ENCODE assay signal across 8 mouse cellular contexts in the genomic region with DNA sequence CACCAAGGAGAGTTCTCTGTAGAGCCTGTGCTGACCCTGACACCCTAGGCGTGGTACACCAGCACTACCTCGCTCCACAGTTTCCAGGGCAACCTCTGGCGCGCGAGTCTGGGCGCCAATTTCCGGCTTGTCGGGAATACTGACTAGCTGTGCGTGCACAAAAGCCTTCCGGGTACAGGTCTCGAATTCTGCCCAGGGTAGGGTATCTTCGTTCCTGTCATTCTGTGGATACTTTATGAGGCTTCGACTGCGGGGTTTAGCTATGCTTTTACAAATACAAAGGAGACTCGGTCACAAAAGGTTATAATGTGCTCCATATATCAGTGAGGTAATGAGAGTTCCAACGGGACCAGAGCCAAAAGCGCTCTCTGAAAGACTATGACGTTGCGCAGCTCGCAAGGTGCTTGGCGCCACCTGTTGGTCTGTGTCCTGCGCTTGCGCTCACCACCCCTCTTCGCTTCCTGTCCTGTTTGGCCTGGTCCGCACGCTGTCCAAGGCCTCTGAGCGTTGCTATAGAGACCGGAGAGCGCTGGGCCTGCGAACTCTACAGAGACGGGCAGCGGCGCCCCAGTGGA. TPM values are rescaled to one million over a fixed set of nuclear protein-coding genes. Genes with fewer than 3 reads are reported as not detected.
A peak's percentile ranks its signal among the peaks of the same experiment; 100 is the strongest.
DNase-seq lines count a peak whose midpoint lies in the region; ATAC-seq lines count a peak whose summit lies in the region.

A gene (minus strand): TSS at position 153 of the 575 bp plus-strand sequence.
A gene (plus strand): TSS at position 265 of the 575 bp plus-strand sequence.

- H3K4me2 ChIP-seq in heart, embryonic 14.5 days (ENCODE audit: low read length) = peak within 1 kb of the TSS; percentile 88
- H3K4me2 ChIP-seq in liver, embryonic 13.5 days = peak within 1 kb of the TSS; percentile 90
- H3K4me2 ChIP-seq in stomach, embryonic 16.5 days (ENCODE audit: low read depth, low read length) = peak within 1 kb of the TSS; percentile 88

- peak; percentile 91 for DNase-seq in CD4-positive, CD25-positive, alpha-beta regulatory T cell, adult 2 months (ENCODE audit: low read depth, low spot score)
- peak; percentile 45 for DNase-seq in fat pad, adult 2 months (ENCODE audit: extremely low read depth, low read depth, low spot score)
- DNase-seq in kidney, postnatal 14 days = peak; percentile 97
- peak; percentile 87 for DNase-seq in liver, embryonic 13.5 days
- DNase-seq in neural tube, embryonic 10.5 days (ENCODE audit: extremely low spot score, low spot score) = peak; percentile 91

- H3K4me3 ChIP-seq in brown adipose tissue, adult 24 weeks (ENCODE audit: insufficient read depth, low read depth, low read length) = peak within 1 kb of the TSS; percentile 64
- peak within 1 kb of the TSS; percentile 66 to 69 for H3K4me3 ChIP-seq in heart, embryonic 14.5 days (ENCODE audit: control insufficient read depth in 1 of 2, insufficient read depth in 1 of 2, low read depth in 1 of 2, low read length in 2 of 2)
- peak within 1 kb of the TSS; percentile 76 for H3K4me3 ChIP-seq in liver, embryonic 13.5 days (replicated peaks)
- peak within 1 kb of the TSS; percentile 74 for H3K4me3 ChIP-seq in stomach, embryonic 16.5 days (replicated peaks; ENCODE audit: low read length)

- peak within 1 kb of the TSS; percentile 59 for H3K27ac ChIP-seq in brown adipose tissue, adult 24 weeks (replicated peaks; ENCODE audit: low read depth, low read length)
- peak within 1 kb of the TSS; percentile 75 to 81 for H3K27ac ChIP-seq in heart, embryonic 14.5 days (replicated peaks in 1 of 2; ENCODE audit: control insufficient read depth in 1 of 2, insufficient read depth in 1 of 2, low read depth in 2 of 2, low read length in 2 of 2)
- peak within 1 kb of the TSS; percentile 67 for H3K27ac ChIP-seq in liver, embryonic 13.5 days
- peak within 1 kb of the TSS; percentile 74 for H3K27ac ChIP-seq in stomach, embryonic 16.5 days (ENCODE audit: low read length)

- ATAC-seq in heart, embryonic 14.5 days (ENCODE audit: insufficient number of reproducible peaks, insufficient read depth, low FRiP score, low read depth) = peak; percentile 93
- peak; percentile 97 for ATAC-seq in liver, embryonic 13.5 days (ENCODE audit: low read depth)
- ATAC-seq in stomach, embryonic 16.5 days (ENCODE audit: insufficient read depth, low FRiP score) = peak; percentile 98

- no peaks in the 10 kb centered on the region for H3K27me3 ChIP-seq in heart, embryonic 14.5 days (ENCODE audit: control insufficient read depth, insufficient read depth, low read length)
- no peaks in the 10 kb centered on the region for H3K27me3 ChIP-seq in liver, embryonic 13.5 days
- H3K27me3 ChIP-seq in stomach, embryonic 16.5 days (ENCODE audit: control insufficient read depth, insufficient read depth, low read length) = no peaks in the 10 kb centered on the region

- under 1% methylated on average over 33 of the region's 33 CpGs for WGBS in heart, embryonic 14.5 days
- under 1% methylated on average over 33 of the region's 33 CpGs for WGBS in liver, embryonic 13.5 days (ENCODE audit: insufficient replicate concordance)
- WGBS in stomach, embryonic 16.5 days = under 1% methylated on average over 33 of the region's 33 CpGs

- no peaks in the 10 kb centered on the region for H3K4me1 ChIP-seq in brown adipose tissue, adult 24 weeks (ENCODE audit: control insufficient read depth, insufficient read depth, insufficient read length, low read length)
- peaks cover 0 to 5% of the 10 kb centered on the region in 2 experiments; a peak in 2 of 4 replicates for H3K4me1 ChIP-seq in heart, embryonic 14.5 days (ENCODE audit: control insufficient read depth in 2 of 2, insufficient read depth in 2 of 2, low read length in 2 of 2)
- peaks cover 17% of the 10 kb centered on the region for H3K4me1 ChIP-seq in liver, embryonic 13.5 days (replicated peaks)
- H3K4me1 ChIP-seq in stomach, embryonic 16.5 days (ENCODE audit: control insufficient read depth, insufficient read depth, low read length) = peaks cover 6% of the 10 kb centered on the region; the same call in 1 of the 2 replicates

- peaks cover 46% of the 10 kb centered on the region for H3K36me3 ChIP-seq in heart, embryonic 14.5 days (ENCODE audit: control insufficient read depth, insufficient read depth, low read length)
- H3K36me3 ChIP-seq in liver, embryonic 13.5 days = peaks cover 53% of the 10 kb centered on the region
- H3K36me3 ChIP-seq in stomach, embryonic 16.5 days (ENCODE audit: control insufficient read depth, insufficient read depth, low read length) = peaks cover 13% of the 10 kb centered on the region

- no peaks in the 10 kb centered on the region for H3K9me3 ChIP-seq in heart, embryonic 14.5 days (ENCODE audit: control insufficient read depth, low read length)
- no peaks in the 10 kb centered on the region for H3K9me3 ChIP-seq in liver, embryonic 13.5 days (replicated peaks)
- no peaks in the 10 kb centered on the region for H3K9me3 ChIP-seq in stomach, embryonic 16.5 days (replicated peaks; ENCODE audit: control insufficient read depth, low read length)

- H3K9ac ChIP-seq in heart, embryonic 14.5 days (ENCODE audit: low read length) = peak within 1 kb of the TSS; percentile 84
- H3K9ac ChIP-seq in liver, embryonic 13.5 days = peak within 1 kb of the TSS; percentile 81
- peak within 1 kb of the TSS; percentile 89 for H3K9ac ChIP-seq in stomach, embryonic 16.5 days (ENCODE audit: low read length)

RNA-seq across cellular contexts. Expression of the first gene that starts in this region (rescaled TPM):
- 3.8 and 4.2 TPM in 2 replicates for polyA plus RNA-seq in brown adipose tissue, adult 24 weeks (2012; ENCODE audit: insufficient read depth, insufficient read length, missing spikeins)
- polyA plus RNA-seq in heart, embryonic 14.5 days (2014; fragmentation: Nextera tagmentation; extraction: Ambion mirVana) = 7.1 and 7.6 TPM in 2 replicates
- polyA plus RNA-seq in liver, embryonic 13.5 days (2015; fragmentation: Nextera tagmentation; extraction: Ambion mirVana) = 2.8 and 4.2 TPM in 2 replicates
- 4.9 and 6.2 TPM in 2 replicates for polyA plus RNA-seq in stomach, embryonic 16.5 days (2015; fragmentation: Nextera tagmentation; extraction: Ambion mirVana)

RNA-seq across cellular contexts. Expression of the second gene that starts in this region (rescaled TPM):
- polyA plus RNA-seq in brown adipose tissue, adult 24 weeks (2012; ENCODE audit: insufficient read depth, insufficient read length, missing spikeins) = 9.1 and 10.2 TPM in 2 replicates
- 13.2 and 17.0 TPM in 2 replicates for polyA plus RNA-seq in heart, embryonic 14.5 days (2014; fragmentation: Nextera tagmentation; extraction: Ambion mirVana)
- 10.1 and 10.8 TPM in 2 replicates for polyA plus RNA-seq in liver, embryonic 13.5 days (2015; fragmentation: Nextera tagmentation; extraction: Ambion mirVana)
- polyA plus RNA-seq in stomach, embryonic 16.5 days (2015; fragmentation: Nextera tagmentation; extraction: Ambion mirVana) = 21.1 and 21.5 TPM in 2 replicates

Comparison
In these comparisons a context has a peak if more than half of its experiments do, and no peak if none do; other contexts are left out.
1. Peak in every context shown above with its lines: DNase-seq, ATAC-seq, H3K4me3 ChIP-seq and H3K27ac ChIP-seq.
2. DNase-seq: peak in every context shown above with its lines; median percentile 97 in kidney, postnatal 14 days; 91 in CD4-positive, CD25-positive, alpha-beta regulatory T cell, adult 2 months; 91 in neural tube, embryonic 10.5 days; 87 in liver, embryonic 13.5 days; 45 in fat pad, adult 2 months.